Mouse (Mus musculus): ENCODE results near the gene Camk1d. TPM values are rescaled to one million over a fixed set of nuclear protein-coding genes. Genes with fewer than 3 reads are reported as not detected.
A peak's percentile ranks its signal among the peaks of the same experiment; 100 is the strongest.

Gene Camk1d
- total RNA-seq (2021) (1 to 10 TPM; 4.8 to 7.6 TPM), polyA plus RNA-seq (2012; rRNA removed) (3.3 and 4.5 TPM in 2 replicates)
- long read RNA-seq, partial matches to known transcripts = 0 of 3 reads
- long read RNA-seq, other reads (novel, unspliced or antisense) = 3 of 3 reads

GRCm38 (mm10) chr2:5714211-5715053 lies at the start of gene Camk1d:
Gene Camk1d (minus strand): TSS chr2:5714515.
- DNase-seq = peak; percentile 82

GRCm38 (mm10) chr2:5762031-5762430 lies 47.7 kb upstream of the Camk1d start:
- no peak for DNase-seq

- no peak for DNase-seq
These were observed 46.2 kb upstream of the Camk1d start for GRCm38 (mm10) chr2:5760479-5761008.

GRCm38 (mm10) chr2:5758569-5758968 lies 44.3 kb upstream of the Camk1d start:
- DNase-seq = no peak

GRCm38 (mm10) chr2:5750872-5751271 lies 36.6 kb upstream of the Camk1d start:
- DNase-seq = no peak

- DNase-seq = no peak
These were observed 34.9 kb upstream of the Camk1d start for GRCm38 (mm10) chr2:5749210-5749609.

- no peak for DNase-seq
These were observed 33.3 kb upstream of the Camk1d start for GRCm38 (mm10) chr2:5747545-5748043.

GRCm38 (mm10) chr2:5746529-5746928 lies 32.2 kb upstream of the Camk1d start:
- DNase-seq = no peak

GRCm38 (mm10) chr2:5743886-5744285 lies 29.6 kb upstream of the Camk1d start:
- DNase-seq = no peak

GRCm38 (mm10) chr2:5740913-5741312 lies 26.6 kb upstream of the Camk1d start:
- DNase-seq = no peak

GRCm38 (mm10) chr2:5735881-5736280 lies 21.6 kb upstream of the Camk1d start:
- no peak for DNase-seq

GRCm38 (mm10) chr2:5733300-5734085 lies 19.2 kb upstream of the Camk1d start:
- no peak for DNase-seq

GRCm38 (mm10) chr2:5732047-5732446 lies 17.7 kb upstream of the Camk1d start:
- no peak for DNase-seq

- DNase-seq = peak; percentile 50
These were observed 16.1 kb upstream of the Camk1d start for GRCm38 (mm10) chr2:5730364-5730792.

GRCm38 (mm10) chr2:5729931-5730330 lies 15.6 kb upstream of the Camk1d start:
- no peak for DNase-seq

GRCm38 (mm10) chr2:5725028-5725701 lies 10.8 kb upstream of the Camk1d start:
- no peak for DNase-seq

- DNase-seq = no peak
These were observed 3.4 kb upstream of the Camk1d start for GRCm38 (mm10) chr2:5717675-5718074.

- no peak for DNase-seq
These were observed 1.2 kb upstream of the Camk1d start for GRCm38 (mm10) chr2:5715544-5715943.

GRCm38 (mm10) chr2:5715054-5715410 lies 717 bp upstream of the Camk1d start:
- no peak for DNase-seq

- peak; percentile 37 for DNase-seq
These were observed 747 bp downstream of the Camk1d start for GRCm38 (mm10) chr2:5713325-5714210.

GRCm38 (mm10) chr2:5712255-5712654 lies 2.1 kb downstream of the Camk1d start:
- DNase-seq = no peak
